Mouse (Mus musculus): Measurements from ENCODE around the gene Golga4.
A peak's percentile ranks its signal among the peaks of the same experiment; 100 is the strongest.

Gene Golga4

DNA sequence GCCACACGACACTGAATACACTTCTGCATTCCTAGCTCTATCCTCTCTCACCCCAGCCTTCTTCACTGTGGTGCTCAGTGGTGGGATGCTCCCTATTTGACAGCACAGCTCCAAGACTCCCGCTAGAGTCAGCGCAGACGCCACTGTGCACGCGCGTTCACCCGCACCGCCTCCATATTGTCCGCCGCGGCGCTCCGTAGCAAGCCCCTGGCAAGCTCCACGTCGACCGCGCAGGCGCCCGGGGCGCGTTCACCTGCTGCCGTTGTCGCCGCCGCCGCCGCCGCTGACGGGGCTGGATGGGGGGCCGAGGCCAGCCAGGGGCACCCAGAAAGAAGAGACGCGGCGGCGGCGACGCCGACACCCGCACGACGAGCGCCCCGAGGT, at the start of gene Golga4:
Gene Golga4 (plus strand): TSS at position 248 of the 384 bp plus-strand sequence.
- ATAC-seq (ENCODE audit: low TSS enrichment), result peak; percentile 74

DNA sequence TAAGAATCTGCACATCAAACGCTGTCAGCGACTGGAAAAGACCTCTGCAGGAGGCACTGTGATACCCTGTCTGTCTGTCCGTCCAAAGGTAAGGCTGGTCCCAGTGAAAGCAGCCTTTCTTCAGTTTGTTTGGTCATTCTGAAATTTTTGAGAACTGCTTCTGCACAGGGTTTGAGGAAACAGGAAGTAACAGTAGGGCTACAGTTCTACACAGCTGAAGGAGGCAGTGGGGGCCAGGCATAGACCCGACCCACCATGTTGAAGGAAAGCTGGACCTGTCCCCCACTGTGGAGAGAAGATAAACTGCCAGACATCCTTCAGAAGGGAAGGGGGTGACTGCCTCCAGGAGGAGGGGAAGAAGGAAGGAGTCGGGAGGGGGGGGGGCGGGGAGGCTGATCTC, 49.7 kb upstream of the Golga4 start:
- no peak for ATAC-seq (ENCODE audit: low TSS enrichment)

DNA sequence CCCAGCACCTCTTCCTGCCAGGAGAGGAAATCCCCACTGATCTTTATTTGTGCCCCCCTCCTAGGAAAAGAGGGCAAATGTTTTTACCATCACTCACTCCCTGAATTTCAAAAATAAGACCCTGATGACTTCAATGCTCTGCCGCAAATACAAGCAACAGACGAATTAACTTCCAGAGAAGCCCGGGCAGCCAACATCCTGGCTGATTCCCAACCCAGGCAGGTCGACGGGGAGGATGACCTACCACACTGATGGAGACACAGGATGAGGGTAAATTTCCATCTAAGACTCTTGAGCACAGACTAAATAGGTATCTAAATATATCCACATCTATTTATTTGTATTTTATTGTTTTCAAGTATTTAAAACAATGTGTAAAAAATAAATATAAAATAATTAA, 48.0 kb upstream of the Golga4 start:
- no peak for ATAC-seq (ENCODE audit: low TSS enrichment)

DNA sequence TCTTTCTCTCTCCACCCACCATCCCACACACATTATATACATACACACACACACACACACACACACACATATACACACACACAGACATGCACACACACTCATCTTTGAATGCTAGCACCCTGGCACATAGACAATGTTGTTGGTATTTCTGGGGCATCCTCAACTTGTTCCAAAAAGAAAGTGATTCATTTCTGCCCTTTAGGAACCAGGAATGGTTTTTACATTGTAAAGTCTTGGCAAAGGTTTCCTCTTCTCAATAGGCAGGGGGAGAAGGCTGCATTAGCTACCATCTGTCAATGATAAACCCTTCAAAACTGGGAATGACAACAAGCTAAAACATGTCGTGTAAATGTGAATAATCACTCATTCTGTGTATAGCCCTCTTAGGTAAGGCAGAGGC, 42.0 kb upstream of the Golga4 start:
- no peak for ATAC-seq (ENCODE audit: low TSS enrichment)

DNA sequence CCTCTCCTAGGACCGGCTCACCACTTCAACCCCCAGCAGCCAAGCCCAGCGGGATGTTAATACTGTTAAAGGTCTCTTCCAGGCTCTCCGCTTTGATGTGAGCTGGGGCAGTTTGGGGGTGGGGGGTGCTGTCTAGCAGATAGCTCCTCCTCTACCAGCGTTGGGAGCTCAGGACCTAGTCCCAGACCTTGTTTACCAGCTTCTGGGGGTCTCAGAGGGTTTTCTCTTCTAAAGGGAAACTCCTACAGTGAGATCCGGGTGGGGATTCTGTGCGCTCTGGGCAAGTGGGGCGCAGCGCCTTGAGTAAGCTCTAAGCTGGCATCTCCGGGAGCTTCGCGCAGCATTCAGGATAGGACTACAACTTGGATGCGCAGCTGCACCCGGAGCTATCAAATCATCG, 37.8 kb upstream of the Golga4 start:
- no peak for ATAC-seq (ENCODE audit: low TSS enrichment)

DNA sequence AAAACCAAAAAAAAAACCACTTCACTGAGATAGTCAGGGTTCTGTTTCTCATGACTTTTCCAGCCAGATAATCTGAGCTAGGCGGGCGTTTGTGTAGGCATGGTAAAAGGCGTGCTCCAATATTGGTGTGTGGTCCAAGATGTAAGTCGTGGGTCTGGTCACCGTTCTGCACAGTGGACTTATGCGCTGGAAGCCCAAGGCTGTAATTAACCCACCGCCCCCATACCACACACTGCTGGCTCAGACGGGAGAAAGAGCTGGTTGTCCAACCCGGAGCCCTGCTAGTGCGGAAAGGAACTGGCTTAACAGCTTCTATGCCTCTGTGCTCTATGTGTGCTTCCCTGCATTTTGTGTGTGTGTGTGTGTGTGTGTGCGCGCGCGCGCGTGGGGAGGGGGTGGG, 36.8 kb upstream of the Golga4 start:
- ATAC-seq (ENCODE audit: low TSS enrichment), result no peak

DNA sequence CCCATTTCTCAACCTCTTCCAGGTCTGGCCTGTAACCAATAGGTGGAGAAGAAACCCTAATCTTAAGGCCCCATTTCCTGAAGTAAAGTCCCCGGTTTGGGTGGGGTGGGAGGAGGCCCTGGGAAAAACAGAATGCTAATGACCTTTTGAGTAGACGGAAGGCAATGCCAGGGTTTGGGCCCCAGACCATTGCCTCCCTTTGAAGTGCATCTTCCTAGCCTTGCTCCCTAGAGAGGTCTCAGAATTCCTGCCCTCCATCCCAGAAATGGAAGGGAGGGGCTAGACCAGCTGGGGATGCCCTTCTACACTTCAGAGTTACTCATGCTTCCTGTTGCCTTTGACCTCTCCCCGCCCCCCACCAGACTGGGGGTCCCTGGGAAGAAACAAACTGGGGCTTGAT, 34.8 kb upstream of the Golga4 start:
- no peak for ATAC-seq (ENCODE audit: low TSS enrichment)

DNA sequence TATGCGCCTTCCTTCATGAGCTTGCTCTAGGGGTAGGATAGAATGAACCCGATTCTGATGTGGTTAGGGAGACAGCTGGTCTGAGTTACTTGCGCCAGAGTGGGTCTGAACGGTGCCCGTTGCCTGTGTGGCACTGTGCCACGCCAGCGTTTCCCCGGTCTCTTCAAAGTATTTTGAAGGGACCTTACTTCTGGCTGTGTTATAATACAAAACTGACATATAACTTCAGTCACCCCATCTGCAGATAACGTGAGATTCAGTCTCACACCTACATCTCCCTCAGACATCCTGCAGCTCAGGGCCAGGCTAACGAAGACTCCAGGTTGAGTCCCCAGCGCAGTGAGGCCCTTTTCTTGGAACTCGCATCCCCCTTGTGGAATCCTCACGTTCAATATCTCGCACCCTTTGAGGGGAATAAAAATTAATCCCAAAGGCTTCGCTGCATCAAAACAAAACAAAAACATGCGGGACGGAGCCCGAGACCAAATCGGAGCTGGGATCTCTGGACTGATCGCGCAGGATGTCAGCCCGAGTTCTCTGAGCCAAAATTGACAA, 29.8 kb upstream of the Golga4 start:
- ATAC-seq (ENCODE audit: low TSS enrichment), result no peak

DNA sequence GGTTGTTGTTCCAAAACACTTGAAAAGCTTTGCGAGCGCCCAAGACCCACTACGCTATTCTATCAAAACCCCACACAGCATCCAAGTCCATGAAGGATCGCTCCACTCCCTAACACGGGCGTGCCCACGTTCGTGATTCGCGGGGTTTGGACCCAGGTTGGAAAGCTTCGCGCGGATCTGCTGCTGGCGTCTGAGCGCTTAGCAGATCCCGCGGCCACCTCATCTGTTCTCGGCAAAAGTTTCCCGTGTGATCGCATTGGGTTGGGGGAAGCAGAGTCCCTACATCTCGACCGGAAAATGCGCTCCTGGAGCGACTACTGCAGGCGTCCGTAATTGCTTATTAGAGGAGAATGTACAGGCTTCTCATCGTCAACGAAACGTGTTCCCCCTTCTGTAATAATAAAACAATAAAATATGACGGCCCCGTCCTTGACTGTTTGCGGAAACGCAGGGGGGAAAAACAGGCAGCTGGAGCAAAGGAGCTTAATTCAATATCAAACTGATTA, 29.2 kb upstream of the Golga4 start:
- ATAC-seq (ENCODE audit: low TSS enrichment), result no peak

DNA sequence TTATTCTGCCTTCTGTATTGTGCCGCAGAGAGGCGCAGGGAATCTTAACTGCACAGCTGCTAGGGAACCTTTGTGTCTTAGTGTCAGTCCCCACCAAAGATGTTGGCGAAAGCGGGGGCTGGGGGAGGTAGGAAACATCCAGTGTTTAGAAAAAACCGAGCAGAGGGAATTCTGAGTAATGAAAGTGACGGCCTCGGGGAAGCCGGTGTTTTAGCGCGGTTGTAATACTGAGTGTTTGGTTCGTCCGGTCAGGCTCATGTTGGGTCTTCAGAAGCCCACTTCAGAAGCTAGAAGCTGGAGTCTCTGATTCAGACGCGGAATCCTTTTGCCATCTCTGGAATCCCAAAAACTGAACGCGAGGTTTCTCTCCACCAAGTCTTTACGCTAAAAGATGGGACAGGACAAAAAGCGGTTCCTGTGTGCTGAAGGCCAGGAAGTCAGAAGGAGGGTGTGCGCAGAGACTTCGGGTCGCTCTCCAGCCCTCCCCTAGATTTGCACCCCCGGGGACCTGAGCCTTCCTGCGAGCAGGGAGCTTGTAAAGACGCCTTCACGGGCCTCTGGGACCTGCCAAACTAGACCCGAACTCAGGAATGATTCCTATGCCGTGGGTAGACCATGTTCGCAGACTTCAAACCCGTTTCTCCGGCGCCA, 28.7 kb upstream of the Golga4 start:
- no peak for ATAC-seq (ENCODE audit: low TSS enrichment)

DNA sequence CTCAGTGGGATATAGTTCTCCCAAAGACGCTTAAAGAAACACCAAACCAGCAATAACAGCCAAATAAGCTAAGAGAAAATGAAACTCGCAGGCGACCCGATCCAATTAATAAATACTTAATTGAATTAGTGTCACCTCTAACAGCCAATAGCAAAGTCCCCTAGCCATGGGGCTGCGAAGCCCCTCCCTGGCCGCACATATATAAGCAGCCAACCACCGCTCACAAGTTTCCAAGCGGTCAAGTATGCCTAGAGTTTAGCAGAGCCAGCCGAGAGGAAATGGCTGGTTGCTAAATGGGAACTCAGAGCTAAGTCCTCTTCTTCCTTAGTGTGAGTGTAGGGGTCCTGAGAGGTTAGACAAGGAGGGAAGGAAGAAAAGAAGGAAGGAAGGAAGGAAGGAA, 28.1 kb upstream of the Golga4 start, which contains the start of gene Eomes:
Gene Eomes (plus strand): TSS at position 252 of the 400 bp plus-strand sequence.
- no peak for ATAC-seq (ENCODE audit: low TSS enrichment)

DNA sequence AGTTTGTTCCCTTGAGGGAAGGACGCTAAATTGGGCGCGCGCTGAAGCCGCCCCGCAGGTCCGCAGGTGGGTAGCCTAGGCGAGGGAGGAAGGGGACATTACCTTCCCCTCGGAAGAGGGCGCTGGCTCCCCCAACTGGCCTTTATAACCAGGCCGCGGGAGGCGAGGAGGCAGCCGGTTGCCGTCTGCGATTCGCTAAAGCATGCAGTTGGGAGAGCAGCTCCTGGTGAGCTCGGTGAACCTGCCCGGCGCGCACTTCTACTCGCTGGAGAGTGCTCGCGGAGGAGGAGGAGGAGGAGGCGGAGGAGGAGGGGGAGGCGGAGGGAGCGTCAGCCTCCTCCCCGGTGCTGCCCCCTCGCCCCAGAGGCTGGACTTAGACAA, 27.6 kb upstream of the Golga4 start:
- ATAC-seq (ENCODE audit: low TSS enrichment), result no peak

DNA sequence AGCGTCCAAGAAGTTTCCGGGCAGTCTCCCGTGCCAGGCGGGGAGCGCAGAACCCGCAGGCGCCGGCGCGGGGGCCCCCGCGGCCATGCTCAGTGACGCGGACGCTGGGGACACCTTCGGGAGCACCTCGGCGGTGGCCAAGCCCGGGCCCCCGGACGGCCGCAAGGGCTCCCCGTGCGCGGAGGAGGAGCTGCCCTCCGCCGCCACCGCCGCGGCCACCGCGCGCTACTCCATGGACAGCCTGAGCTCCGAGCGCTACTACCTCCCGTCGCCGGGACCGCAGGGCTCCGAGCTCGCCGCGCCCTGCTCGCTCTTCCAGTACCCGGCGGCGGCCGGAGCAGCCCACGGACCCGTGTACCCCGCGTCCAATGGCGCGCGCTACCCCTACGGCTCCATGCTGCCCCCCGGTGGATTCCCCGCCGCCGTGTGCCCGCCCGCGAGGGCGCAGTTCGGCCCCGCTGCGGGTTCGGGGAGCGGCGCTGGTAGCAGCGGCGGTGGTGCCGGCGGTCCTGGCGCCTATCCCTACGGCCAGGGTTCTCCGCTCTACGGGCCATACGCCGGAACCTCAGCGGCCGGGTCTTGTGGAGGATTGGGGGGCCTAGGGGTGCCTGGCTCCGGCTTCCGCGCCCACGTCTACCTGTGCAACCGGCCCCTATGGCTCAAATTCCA, 27.1 kb upstream of the Golga4 start:
- ATAC-seq (ENCODE audit: low TSS enrichment), result peak; percentile 38; the same call in 1 of the 2 replicates

DNA sequence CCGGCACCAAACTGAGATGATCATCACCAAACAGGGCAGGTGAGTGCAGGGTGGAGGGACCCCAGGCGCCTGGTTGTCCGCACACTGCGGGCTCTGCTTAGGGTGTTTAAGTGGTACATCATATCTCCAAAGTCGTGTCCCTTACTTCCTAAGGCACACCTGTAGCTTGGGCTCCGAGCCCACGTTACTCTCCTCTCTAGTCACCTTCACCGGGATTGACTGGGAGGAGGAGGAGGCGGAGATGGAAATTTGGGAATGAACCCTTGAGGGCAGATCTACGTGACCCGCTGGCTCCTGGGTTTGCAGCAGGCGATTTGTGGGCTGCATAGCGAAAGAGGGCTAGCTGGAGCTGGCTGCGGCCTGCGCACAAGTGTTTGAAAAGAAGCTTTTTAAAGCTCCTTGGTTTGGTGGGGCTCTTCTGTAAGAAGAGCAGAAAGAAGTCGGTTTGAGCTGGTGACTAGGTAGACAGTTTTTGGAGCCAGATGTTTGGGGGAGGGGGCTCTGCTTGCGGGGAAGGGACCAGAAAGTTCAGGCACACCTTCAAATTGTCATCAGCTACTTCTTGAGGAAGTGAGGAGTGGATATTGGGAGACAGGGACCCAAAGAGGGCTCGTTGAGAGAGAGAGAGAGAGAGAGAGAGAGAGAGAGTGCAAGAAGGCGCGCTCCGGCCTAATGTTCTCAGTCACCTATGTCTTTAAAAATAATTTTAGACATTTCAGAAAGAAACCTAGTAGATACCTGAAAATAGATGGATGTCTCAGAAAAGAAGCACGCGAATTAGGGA, 26.4 kb upstream of the Golga4 start:
- ATAC-seq (ENCODE audit: low TSS enrichment), result no peak

DNA sequence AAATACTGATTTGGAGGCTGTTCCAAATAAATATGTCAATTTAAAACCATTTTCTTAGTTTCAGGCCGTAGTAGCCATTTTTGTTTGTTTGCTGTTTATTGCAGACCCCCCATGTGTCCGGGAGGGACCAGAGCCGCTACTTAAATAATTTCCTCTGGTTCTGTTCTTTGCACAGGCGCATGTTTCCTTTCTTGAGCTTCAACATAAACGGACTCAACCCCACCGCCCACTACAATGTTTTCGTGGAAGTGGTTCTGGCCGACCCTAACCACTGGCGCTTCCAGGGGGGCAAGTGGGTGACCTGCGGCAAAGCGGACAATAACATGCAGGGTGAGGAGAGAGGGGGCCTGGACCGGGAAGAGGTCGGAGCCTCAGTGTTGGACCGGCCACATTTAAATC, 25.8 kb upstream of the Golga4 start:
- ATAC-seq (ENCODE audit: low TSS enrichment), result no peak

DNA sequence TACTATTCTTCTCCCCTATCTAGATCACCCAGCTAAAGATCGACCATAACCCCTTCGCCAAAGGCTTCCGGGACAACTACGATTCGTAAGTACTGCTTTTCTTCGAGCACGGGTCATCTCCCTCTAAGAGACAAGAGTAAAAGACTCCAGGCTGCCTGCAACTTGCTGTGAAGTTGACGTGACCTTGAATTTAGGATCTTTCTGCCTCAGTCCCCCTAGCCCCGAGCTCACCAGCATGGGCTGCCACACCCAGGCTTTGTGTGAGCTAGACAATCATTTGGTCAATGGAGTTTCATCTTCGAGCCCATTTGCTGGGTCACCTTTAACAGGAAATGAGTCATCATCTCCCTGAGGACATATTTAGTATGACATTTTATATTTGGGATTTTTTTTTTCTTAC, 23.9 kb upstream of the Golga4 start:
- ATAC-seq (ENCODE audit: low TSS enrichment), result no peak

DNA sequence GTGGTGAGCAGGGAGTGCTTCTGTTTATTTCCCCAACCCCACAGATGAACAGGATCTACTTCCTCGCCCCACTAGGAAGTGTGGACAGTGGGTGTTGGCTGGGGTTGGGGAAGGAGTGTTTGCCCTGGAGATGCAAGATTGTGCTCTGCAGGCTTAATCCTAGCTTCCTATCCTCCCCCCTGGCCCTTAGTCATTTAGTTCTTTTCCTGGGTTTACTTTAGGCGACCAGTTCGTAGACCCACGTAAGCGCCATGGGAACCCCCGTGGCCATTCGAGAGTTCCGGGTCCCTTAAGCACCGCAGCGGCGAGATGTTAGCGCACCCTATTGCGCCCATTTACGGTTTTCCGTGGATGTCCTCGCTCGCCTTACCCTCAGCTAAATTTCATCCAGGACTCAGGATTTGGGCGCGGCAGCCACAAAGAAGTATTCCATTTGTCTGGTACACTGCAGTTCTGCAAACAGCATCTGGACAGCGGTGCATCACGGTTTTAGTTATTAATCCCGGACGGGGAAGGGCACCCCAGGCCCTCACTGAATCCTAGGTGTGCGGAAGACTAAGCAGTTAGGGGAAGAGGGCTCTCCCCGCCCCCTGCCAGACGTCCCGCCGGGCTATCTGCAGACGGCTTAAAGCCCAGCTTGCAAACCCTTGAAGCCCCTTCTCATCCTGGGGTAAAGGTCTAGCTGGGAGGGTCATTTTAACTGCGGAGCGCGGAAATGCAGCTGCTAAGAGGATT, 19.5 kb upstream of the Golga4 start:
- no peak for ATAC-seq (ENCODE audit: low TSS enrichment)

DNA sequence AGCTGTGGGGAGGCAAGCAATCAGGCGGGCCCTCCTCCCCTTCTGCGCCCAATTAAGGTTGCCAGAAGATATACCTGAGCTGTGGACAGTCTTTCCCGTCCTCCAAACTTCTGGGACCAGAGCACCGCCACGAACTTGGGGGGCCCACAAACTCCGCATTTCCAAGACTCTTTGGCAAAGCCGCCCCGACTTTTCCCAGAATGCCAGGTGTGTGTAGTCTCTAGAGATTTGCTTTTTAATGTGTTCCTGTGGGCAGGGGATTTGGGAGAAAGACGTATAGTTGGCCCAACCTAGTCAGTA, 19.0 kb upstream of the Golga4 start:
- ATAC-seq (ENCODE audit: low TSS enrichment), result no peak

DNA sequence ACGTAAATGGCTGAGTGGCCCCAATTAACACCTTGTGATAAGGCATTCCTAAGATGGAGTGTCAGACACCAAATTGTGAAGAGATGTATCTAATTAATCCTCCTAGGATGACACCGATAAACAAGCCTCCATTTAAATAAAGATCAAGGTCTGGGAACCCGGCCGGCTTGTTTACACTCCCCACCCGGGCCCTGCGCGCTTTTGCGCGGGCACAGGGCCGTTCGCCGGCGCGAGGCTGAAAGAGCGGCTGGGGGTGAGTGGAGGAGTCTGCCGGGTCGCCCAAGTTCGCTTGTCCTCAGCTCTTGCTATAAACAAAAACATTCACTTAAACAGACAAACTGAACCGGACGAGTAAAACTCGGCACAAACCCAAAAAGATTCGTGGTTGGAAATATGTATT, 18.4 kb upstream of the Golga4 start:
- no peak for ATAC-seq (ENCODE audit: low TSS enrichment)

DNA sequence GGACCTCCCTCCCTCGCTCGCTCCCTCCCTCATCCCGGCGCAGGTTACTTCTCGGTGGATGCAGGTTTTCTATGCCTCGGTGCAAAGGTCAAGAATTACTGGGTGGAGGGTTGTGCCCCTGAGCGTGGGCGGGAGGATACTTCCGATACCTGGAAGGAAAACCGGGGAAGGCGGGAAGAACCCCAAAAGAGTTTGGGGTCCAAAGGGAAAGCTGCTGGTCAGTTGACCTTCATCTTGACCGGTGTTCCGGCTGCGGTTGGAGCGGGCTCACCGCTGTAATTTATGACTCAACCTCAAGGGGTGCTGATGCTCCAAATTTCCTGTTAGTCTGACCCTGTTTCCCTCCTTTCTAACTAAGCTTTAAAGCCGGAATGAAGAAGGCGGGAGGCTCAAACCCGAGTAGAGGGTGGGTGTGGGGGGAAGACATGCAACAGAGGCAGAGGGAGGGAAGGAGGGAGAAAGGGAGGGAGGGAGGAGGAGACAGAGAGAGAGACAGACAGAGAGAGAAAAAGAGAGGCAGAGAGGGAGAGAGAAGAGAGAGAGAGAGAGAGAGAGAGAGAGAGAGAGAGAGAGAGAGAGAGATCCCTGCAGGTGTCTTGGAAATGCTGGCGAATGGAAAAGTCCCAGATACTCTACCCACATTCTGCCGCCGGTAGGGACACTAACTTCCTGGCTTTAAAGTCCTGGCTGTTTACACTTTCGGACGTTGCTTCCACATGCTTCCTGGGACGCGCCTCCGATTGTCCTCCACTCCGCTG, 17.8 kb upstream of the Golga4 start:
- ATAC-seq (ENCODE audit: low TSS enrichment), result no peak

DNA sequence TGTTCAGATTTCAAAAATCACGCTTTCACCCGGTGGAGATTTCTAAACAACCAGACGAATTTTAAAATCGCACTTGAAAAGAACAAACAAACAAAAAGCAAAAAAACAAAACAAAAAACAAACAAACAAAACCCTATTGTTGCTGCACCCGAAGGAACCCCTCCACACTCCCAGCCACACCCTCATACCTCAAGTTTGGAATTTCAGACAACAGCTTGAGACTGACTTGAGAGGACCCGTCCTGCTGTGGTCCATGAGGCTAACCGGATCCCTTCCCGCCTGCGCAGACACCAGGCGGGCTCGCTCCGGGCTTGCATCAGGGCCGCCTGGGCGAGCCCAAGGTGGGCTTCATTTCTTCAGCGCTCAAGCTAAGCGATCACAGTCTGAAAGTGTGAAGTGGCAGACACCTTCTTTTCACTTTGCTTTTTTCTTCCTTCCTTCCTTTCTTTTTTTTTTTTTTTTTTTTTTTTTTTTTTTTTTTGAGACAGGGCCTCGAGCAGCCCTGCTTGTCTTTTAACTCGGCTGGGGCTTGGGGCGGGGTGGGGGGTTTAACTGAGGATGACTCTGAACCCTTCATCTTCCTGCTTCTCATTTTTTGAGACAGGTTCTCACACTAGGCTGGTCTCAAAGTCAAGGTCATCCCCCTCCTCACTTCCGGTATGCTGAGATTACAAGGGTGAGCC, 17.0 kb upstream of the Golga4 start:
- no peak for ATAC-seq (ENCODE audit: low TSS enrichment)

Measured in frontal cortex, adult (tissue).